Mouse (Mus musculus) MEL (cell line): ENCODE measurements around the gene Dcp1b.

Experiments used
- CTCF ChIP-seq, 3 experiments: IDR thresholded peaks in 2 of 3; conservative IDR thresholded peaks in 1 of 3; 2 replicates each; pipeline ENCODE4 v1.5.1; 2011 to 2012; ENCODE audit warnings: low read length in 3 of 3, low read depth in 2 of 3, mild to moderate bottlenecking in 2 of 3, improper control_type of control experiment in 1 of 3, inconsistent platforms in 1 of 3, mixed read lengths in 1 of 3, moderate library complexity in 1 of 3; ENCODE audit not compliant: control insufficient read depth in 1 of 3, insufficient read depth in 1 of 3, poor library complexity in 1 of 3, severe bottlenecking in 1 of 3
- E2F4 ChIP-seq: IDR thresholded peaks from 2 replicates; pipeline ENCODE4 v1.6.1; 2011; ENCODE audit warnings: low read depth, low read length, improper control_type of control experiment, borderline replicate concordance
- POLR2A ChIP-seq, 2 experiments: IDR thresholded peaks; 2 replicates each; pipeline ENCODE4 v1.6.1; 2011 to 2012; ENCODE audit warnings: low read length in 2 of 2, mild to moderate bottlenecking in 2 of 2, control low read depth in 1 of 2, improper control_type of control experiment in 1 of 2, low read depth in 1 of 2, moderate library complexity in 1 of 2; ENCODE audit not compliant: control insufficient read depth in 1 of 2, insufficient read depth in 1 of 2, poor library complexity in 1 of 2
- ZNF384 ChIP-seq: IDR thresholded peaks from 2 replicates; pipeline ENCODE4 v1.6.1; 2012; ENCODE audit warnings: low read depth, mild to moderate bottlenecking, inconsistent platforms, low read length, improper control_type of control experiment

DNA sequence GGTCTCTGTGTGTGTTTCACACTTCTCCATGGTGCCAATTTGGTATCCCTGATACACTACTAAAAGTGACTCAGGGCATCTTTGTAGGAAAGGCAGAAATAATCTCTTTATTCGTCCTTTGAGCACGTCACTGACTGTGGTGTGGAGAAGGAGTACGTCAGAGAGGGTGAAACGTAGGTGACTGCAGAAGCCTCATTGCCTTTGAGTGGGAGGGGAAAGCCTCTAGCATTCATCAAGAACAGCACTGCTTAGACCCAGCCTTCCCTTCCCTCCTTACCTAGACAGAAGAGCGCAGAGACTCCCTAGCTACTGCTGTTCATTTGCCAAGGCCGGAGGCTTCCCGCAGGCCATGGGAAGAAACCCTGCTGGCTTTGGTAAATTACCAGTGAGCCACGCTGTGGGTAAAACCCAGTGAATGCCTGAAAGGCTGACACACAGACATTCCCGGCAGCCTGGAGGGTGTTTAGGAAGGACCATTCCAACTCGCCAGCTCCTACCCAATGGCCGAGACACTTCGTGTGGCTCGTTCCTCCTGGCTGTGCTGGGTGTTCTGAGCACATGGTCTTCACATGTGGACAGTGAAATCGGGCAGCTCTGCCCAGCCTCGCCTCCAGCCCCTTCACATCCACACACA is 44.3 kb downstream of the Dcp1b start:
- TF ChIP-seq POLR2A (IDR thresholded peaks at IDR 0.05; ENCODE audit: control insufficient read depth in 1 of 2, insufficient read depth in 1 of 2, low read depth in 1 of 2, low read length in 2 of 2, poor library complexity in 1 of 2) (no peak), CTCF (IDR thresholded peaks at IDR 0.05 in 2 of 3, conservative IDR thresholded peaks at IDR 0.05 in 1 of 3; ENCODE audit: control insufficient read depth in 1 of 3, insufficient read depth in 1 of 3, low read depth in 2 of 3, low read length in 3 of 3, poor library complexity in 1 of 3, severe bottlenecking in 1 of 3) (no peak), ZNF384 (no peak), E2F4 (no peak)
